Mouse (Mus musculus): ENCODE measurements around the gene Ift88.
"Not testable (repeated sequence)": the region's sequence is repeated elsewhere in the genome, so short reads cannot be mapped to it uniquely, and the experiment has no call there.

Ift88 gene

DNA sequence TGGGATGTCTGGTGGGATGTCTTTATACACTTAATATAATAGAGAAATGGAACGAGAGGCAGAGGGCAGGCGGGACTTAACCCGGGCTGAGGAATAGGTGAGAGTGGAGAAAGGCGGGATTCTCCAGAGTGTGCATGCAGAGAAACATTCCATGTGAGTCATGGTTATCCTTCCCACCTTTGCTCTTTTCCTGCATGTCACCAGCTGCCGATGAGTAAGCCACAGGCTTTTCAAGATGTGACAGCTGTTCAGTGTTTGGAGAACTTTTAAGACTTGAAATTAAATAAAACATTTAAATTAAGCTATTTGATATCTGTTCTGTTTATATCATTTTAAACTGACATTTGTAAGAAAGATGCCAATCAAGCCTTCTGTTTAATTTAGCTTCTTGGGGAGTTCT, 36.0 kb downstream of the Ift88 start:
- DNase-seq: no peak

DNA sequence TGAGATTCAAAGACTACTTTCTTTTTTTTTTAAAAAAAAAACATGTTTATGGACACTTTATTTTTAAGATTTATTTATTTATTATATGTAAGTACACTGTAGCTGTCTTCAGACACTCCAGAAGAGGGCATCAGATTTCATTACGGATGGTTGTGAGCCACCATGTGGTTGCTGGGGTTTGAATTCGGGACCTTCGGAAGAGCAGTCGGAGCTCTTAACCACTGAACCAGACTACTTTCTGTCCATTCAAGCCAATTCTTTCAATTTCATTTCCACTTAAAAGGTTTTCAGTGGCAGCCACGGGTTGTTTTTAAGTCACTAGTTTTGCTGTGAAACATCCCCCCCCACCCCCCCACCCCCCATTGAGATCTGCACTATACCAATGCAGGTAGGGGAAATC, 36.5 kb downstream of the Ift88 start:
- DNase-seq: not testable (repeated sequence)

DNA sequence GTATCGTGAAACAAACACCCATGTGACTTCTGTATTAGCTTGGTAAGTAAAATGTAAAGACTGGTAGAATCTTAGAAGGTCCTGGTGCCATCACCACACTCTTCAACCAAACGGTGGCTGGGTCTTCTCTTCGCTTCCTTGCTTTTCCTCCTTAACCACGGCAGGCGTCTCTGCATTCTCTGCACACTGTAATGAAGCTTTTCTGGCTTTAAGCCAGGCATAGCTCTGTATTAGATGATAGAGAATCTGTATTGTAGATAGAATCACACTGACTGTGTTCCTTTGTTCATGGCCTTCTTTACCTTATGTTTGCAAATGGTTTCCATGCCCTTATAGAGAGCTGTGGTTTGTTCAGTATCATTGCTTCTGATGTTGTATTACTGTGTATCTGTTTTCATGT, 39.0 kb downstream of the Ift88 start:
- DNase-seq: no peak

DNA sequence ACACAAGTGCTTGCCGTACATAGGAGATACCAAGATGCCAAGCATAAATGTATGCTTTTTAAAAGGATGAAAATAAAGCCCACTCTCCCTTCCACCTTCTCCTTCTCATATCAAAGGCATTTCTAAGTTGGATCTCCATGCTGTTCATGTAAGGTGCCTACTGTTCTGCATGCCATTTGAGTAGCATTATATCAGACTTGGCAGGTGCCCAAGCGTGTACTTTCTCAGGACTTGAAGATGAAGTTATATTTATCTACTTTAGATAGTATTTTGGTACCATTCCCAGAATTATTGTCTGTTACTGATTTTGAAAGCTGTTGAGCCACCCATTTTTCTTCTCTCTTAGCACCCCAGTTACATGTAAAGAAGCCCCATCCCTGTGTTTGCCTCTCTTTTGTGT, 51.2 kb downstream of the Ift88 start:
- DNase-seq: no peak

DNA sequence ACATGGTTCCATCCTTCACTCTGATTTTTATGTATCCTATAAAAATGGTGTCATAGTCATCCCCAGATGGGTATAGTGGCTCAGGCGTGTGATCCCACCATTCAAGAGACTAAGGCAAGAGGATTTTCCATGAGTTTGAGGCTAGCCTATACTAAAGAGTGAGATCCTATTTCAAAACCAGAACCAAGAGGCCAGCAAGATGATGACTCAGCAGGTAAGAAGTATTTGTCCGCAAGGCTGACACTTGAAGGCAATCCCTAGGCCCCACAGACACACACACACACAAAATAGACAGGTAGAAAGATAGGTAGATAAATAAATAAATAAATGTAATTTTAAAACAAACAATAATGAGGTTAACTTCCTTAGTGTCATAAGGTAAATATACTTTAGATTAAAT, 58.4 kb downstream of the Ift88 start:
- DNase-seq: no peak

DNA sequence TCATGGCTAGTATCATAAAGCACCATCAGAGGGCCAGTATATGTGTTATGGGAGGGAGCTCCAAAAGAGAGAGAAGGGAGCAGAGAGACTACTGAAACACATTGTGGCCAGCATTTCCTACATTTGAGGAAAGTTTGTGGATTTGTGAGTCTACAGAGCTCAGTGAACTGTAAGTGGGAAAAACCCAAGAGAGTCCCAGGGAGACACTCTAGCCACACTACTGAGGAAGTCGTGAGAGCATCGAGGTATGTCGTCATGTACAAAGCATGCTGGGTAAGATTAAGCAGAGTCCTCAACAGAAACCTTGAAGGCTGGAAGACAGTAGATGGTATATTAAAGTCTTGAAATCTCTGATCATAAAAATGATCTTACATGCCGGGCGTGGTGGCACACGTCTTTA, 60.3 kb downstream of the Ift88 start:
- DNase-seq: no peak

DNA sequence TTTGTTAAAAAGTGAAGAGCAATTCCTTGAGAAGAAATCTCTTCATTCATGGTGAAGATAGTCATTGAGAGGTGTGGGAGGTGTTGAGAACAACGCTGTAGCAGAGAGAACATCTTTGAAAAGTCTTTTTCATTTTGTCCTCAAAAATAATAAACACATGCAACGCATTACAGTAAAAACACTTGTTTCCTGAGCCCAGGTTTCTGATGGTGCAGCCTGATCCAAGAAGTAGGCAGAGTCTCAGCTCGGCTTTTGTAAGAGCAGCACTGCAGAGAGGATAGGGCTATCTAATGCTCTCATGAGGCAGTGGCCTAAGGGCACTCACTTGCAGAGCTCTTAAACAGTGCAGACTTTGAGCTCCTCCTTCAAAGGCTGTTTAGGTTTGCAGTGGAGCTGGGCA, 65.8 kb downstream of the Ift88 start:
- no peak for DNase-seq

DNA sequence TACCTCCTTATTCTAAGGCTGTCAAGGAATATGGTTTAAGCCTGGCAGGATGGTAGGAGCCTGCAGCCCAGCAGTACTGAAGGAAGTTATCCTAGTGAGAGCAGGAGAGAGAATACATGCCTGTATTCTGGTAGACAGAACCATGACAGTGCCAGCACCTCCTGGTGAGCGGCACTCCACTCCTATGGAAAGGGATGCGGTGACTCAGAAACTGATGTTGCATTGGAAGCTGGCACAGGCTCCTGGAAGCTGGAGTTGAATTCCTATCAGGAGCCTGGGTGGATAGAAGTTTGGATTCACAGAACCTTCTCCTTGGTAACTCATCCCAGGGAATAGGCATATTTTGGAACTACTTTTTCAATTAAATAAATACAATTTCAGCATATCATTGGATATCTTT, 70.0 kb downstream of the Ift88 start:
- DNase-seq: no peak

DNA sequence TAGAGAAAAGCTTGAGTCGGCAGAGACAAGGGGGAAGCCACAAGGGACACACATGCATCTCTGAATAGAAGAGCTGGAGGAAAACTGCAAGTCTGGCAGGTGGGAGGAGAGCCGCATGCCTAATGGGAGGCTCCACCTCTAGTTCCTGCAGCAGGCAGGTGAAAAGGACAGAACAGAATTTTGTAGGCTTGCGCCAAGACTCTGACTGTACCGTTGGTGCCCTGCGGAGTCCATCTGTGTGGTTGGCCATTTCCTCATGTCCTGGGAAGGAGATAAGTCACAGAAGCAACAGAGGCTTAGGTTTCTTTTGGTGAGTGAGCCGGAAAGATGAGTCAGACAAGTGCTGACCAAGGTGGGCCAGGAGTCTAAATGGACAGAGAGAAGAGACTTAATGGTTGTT, 79.9 kb downstream of the Ift88 start:
- DNase-seq: no peak

DNA sequence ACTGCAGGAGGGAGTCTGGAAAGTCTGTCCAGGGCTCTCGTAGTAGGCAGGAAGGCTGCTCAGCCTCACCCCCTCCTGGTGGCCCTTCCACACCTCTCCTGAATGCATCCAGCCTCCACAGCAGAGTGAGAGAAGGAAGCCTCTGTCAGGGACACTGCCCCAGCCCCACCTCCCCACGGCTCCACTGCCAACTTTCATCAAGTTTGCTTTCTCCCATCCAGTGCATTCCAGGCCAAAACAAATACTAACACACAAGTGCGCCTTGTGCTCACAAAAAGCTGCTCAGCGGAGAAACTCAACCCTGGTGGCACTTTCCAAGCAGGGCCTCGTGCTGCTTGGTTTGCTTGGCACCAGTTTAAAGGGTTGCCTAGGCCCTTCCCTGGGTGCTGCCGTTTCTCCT, 85.7 kb downstream of the Ift88 start:
- DNase-seq: no peak

DNA sequence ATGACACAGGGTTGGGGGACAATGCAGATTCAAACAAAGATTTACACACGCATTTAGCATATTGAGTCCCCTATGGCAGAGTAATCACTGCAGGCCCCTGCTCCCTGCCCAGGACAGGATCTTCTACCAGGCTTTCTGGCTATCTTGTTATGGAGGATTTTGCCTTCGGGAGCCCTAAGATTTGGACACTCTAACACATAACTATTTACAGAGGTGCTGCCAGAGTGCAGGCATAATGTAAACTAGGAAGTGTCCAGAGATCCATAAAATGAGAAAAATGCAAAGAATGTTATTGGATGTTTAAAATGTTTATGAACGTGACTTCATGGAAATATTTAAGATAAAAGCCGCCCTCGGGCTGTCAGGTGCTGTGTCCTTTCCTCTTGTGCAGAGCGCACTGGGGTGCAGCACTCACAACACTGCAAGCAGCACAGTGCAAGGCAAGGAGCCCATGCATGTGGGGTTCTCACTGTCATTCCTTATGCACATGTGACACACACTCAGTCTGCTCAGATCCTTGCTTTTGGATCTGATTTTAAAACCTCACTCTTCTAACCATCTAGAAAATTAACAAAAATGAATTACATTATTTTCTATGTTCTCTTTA, 91.4 kb downstream of the Ift88 start:
- DNase-seq: no peak

DNA sequence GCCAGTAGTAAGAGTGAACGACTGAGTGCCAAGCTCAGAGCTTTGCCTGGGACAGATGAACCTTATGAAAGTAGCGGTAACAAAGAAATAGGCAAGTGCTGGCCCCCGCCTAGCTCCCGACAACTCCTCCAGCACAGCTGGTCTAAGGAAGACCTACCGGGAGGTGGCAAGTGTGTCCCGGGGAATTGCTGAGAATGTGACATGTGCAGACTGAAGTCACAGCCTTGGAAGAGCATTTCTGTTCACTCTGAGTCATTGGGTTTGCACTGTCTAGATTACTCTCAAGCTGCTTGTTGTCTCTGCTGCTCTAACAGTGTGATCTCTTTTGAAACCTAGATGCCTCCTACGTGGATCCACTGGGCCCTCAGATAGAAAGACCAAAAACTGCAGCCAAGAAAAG, 93.1 kb downstream of the Ift88 start:
- no peak for DNase-seq

DNA sequence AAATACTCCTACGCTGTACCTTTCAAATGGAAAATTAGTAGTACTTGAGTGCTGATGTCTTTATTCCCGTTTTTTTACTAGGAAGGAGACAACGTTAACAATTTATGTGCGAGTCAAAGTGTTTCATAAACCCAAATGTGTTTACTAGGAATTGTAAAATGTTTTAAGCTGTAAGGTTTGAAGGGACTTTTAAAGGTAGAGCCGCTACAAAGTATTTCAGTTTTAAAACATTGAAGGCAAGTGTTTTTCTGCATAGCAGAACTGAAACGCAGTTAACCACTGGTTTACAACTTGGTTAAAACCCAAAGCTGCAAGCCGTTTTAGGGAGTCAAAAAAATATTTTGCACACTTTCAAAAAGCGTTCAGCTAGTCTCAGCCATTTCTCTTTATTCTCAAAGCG, 99.9 kb downstream of the Ift88 start:
- no peak for DNase-seq

DNA sequence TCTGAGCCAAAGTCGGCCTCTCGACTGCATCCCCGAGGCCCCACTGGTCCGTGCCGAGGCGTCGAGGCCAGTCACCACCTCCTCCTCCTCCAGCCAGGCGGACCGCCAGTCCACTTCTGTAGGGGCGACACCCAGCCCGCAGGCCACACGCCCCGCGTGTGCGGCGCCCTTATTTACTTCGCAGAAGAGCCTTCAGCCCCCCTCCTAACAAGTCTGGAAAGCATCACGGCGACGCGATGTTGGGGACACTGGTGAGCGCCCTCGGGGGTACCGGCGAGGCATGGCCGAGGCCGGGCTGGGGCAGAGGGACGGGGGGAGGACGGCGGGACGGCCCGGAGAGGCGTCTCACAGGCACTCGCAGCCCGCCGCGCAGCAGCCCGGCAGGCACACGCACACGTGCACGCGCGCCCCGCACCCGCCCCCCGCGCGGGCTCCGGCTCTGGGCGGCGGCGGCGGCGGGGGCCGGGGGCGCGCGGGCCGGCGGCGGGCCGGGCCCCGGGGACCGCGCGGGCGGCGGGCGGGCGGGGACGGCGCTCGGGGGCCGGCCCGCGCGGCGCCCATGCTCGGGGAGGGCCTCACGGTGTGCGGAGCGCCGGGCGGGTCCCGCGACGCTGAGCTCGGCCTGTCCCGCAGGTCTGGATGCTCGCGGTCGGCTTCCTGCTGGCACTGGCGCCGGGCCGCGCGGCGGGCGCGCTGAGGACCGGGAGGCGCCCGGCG, 101.0 kb downstream of the Ift88 start, which contains the start of gene Il17d:
Gene Il17d (plus strand): TSS at position 107 of the 717 bp plus-strand sequence.
- no peak for DNase-seq

DNA sequence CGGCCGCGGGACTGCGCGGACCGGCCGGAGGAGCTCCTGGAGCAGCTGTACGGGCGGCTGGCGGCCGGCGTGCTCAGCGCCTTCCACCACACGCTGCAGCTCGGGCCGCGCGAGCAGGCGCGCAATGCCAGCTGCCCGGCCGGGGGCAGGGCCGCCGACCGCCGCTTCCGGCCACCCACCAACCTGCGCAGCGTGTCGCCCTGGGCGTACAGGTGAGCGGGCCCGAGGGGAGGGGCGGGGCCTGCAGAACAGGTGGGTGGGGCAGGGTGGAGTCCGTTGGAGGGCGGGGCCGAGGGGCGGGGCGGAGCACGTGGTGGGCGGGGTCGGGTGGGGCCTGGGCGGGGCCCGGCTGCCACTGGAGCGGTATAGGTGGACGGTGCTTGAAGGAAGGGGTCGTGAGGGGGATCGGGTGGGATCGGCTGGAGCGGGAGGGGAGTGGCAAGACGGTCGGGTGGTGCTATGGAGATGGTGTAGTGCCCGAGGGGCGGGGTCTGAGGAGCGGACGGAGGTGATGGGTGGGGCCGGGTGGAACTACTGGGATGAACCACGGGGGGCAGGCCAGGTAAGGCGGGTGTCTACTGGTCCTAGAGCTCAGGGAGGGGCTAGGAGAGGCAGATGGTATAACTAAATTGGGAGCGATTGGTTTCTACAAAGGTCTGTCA, 101.7 kb downstream of the Ift88 start:
- DNase-seq: peak; percentile 75

DNA sequence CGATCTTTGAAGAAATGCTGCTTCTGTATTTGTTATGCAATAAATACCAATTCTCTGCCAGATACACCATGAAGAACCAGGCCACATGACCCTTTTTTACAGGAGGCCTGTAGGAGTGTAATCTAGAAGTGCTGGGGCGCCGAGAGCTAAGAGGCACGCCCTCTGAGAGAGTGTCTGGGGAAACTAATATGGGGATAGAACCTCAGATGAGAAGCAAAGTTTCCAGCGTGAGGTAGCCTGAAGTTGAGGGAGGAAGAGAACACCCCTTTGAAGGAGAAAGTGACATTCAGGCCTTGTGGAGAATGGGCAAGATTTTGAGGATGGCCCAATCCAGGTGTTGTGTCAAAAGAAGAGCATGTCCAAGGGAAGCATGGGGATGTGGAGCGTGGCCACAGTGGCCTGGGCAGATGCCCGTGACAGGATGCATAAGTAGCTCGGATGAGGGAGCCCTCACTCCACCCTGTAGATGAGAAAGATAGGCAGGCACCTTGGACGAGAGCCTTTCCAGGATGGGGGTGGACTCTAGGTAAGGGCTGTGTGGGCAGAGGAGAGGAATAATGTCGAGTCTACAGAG, 102.3 kb downstream of the Ift88 start:
- DNase-seq: no peak

DNA sequence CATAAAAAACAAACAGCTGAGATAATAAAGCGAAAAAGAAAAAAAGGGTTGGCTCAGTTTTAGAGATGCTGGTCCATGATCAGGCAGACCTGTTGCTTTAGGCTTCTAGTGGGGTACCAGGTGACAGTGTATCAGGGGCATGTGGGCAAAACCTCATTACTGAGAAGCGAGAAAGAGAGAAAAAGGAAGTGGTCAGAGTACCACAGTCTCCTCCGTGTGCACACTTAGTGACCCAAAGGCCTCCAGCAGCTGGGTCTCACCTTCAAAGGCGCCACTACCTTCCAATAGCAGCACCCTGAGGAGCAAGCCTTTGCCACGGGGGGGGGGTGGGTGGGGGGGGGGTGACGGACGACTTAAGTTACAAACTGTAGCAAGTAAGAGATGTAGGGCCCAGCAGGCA, 103.3 kb downstream of the Ift88 start:
- DNase-seq: no peak

DNA sequence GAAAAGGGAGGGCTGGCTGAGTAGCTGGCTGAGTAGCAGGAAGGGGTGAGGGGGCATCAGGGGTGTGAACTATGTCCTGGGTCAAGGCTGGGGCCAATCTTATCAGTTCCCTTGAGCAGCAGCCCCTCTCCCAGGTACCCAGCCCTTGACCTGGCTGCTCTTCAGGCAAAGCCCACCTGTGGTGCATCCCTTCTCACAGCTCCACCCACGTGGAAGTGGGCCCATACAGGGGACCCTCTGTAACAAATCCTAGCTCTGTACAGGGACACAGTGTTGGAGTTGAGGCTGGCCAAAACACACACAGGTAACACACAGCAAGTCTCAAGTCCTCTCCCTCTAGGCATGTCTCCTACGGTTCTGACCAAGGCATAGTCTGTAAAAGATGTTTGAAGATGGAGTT, 103.7 kb downstream of the Ift88 start:
- DNase-seq: no peak

DNA sequence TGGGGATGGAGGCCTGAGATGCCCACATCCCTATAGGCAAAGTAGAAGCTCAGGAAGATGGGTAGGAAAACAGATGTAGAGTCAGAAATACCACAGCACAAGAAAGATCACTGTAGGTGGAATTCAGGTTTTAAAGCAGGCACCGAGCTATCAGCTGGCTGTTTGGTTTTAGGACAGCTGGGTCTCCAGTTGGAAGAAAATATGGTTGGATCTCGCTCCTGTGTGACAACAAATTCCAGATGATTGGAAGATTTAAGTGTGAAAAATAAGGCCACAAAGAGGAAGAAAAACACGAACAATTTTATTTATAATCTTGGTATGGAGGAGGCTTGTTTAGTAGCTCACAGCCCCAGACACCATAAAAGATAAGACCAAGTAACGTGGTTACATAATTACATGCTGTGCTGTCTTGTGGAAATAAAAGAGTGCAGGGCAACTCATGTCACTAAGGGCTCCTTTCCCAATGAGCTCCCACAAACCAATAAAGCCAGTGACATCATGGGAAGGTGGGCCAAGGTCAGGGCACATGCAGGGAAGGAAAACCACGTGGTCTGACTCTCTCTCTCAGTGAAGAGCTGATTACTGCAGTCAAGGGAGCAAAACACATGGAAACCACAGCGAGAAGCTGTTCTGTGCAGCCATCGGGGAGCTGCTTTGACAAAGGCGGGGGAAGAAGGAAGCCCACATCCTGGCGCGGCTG, 105.4 kb downstream of the Ift88 start:
- no peak for DNase-seq

DNA sequence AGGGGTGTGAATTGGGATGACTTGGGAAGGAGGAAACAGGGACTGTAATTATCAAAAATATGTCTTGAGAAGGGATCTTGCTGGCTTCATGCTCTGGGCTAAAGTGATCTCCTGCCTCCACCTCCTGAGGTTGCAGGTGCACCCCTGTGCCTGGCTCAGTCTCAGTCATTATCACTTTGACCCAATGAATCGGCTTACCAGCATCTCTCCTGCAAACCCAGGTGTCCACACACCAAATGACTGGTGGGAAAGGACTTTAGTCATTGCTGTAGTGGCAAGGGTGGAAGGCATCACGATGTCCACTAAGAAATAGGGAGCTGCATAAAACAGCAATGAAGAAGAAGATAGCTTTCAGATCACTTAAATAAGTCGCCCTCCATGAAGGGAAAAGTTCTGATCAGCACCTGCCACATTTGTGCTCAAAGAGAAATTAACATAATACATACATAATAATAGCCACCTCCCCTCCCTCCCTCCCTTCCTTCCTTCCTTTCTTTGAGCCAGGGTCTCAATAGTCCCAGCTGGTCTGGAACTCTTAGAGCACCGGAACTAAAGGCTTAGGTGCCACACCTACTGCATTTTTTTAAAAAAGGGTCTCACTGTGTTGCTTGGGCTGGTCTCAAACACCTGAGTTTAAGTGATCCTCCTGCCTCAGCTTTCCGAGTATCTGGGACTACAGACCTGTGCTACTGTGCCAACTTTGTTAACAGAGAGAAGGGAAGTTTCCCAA, 106.1 kb downstream of the Ift88 start:
- DNase-seq: no peak

DNA sequence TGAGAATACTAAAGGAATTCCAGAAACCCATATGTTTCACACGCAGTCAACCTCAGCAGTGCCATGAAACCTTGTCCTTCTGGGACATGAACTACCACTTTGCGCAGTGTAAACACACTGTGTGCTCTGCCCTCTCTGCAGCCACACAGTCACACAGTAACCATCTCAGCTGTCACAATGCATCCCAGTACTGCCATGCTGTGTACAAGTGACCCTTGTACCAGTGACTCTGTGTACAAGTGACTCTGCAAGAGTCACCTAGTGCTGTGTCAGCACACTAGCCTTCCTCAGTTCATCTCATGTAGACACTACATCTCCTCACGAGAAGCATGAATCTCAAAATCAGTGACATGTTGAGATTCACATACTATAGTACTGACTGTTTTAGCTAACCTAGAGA, 108.7 kb downstream of the Ift88 start:
- no peak for DNase-seq

DNA sequence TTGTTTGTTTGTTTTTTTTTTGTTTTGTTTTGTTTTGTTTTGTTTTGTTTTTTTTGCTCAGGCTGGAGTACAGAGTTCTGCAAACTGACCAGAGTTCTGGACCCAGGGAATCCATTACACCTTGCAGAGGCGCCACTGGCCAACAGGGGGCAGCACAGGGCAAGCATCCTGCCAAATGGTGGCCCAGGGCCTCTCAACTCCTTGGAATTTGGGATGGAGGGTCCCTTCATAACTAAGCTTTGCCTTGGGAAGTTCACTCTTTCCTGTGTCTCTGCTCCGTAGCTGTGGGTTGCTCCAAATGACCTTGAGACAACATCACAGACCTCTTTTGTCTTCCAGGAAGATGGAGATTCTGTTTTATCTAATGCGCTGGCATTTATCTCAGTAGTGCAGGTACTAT, 109.4 kb downstream of the Ift88 start:
- no peak for DNase-seq

DNA sequence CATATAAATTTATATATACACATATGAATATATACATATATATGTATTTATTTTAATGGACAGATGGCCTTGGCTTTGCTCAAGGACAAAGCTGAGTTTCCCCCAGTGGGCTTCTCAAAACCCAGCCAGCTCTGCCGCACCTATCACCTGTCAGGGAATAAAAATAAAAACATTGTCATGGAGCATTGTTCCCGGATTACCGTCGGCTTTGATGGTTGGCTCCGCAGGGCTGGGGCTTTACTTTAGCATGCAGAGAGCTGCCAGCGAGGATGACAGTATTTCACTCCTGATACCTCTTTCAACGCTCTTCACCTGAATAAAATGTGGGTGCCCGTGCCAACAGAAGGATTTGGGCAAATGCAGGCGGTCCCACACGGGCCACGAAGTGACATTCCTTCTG, 110.0 kb downstream of the Ift88 start:
- DNase-seq: no peak

Data from kidney, adult 11 months (tissue).